In genomic region chr15:88863695-88864231, GRCm38 (mm10) we compare ENCODE assay signal across 8 mouse cellular contexts. TPM values are rescaled to one million over a fixed set of nuclear protein-coding genes. Genes with fewer than 3 reads are reported as not detected.
DNase-seq lines count a peak whose midpoint lies in the region; ATAC-seq lines count a peak whose summit lies in the region.

No protein-coding gene starts in this region.

- ATAC-seq in frontal cortex, adult (ENCODE audit: low TSS enrichment), result peak; percentile 64
- peak; percentile 80 for ATAC-seq in lung, embryonic 16.5 days (ENCODE audit: low read depth)

- peaks cover 72% of the 10 kb centered on the region for H3K4me1 ChIP-seq in hindbrain, embryonic 10.5 days (replicated peaks)
- H3K4me1 ChIP-seq in lung, embryonic 16.5 days (replicated peaks; ENCODE audit: control insufficient read depth, insufficient read depth, low read length), result peaks cover 45% of the 10 kb centered on the region

- peak overlapping the region; percentile 89 for H3K9ac ChIP-seq in lung, embryonic 16.5 days (ENCODE audit: low read length)

- DNase-seq in MEL-GATA-1-ER (ENCODE audit: extremely low read depth, low read depth), result peak; percentile 78
- DNase-seq in cerebellum, adult 18-20 months, result peak; percentile 87 to 92
- DNase-seq in hindbrain, embryonic 10.5 days (ENCODE audit: low spot score), result peak; percentile 86
- DNase-seq in layer of hippocampus, adult 9-11 months, result peak; percentile 95
- peak; percentile 96 for DNase-seq in ovary, adult 18-20 months (ENCODE audit: low spot score)
- peak; percentile 64 to 68 for DNase-seq in thymus, postnatal 10 days (ENCODE audit: low spot score in 2 of 2)

- H3K36me3 ChIP-seq in hindbrain, embryonic 10.5 days, result peaks cover 37% of the 10 kb centered on the region
- peaks cover 10% of the 10 kb centered on the region for H3K36me3 ChIP-seq in lung, embryonic 16.5 days (ENCODE audit: control insufficient read depth, insufficient read depth, low read length)

- peak overlapping the region; percentile 84 for H3K4me2 ChIP-seq in lung, embryonic 16.5 days (ENCODE audit: low read depth, low read length)

- no peaks in the 10 kb centered on the region; the same call in 1 of the 2 replicates for H3K9me3 ChIP-seq in hindbrain, embryonic 10.5 days
- H3K9me3 ChIP-seq in lung, embryonic 16.5 days (ENCODE audit: control insufficient read depth, low read length), result no peaks in the 10 kb centered on the region

- peaks cover 5% of the 10 kb centered on the region; the same call in 1 of the 2 replicates for H3K27me3 ChIP-seq in hindbrain, embryonic 10.5 days (ENCODE audit: insufficient read depth, poor library complexity, severe bottlenecking)
- H3K27me3 ChIP-seq in lung, embryonic 16.5 days (ENCODE audit: control insufficient read depth, insufficient read depth, low read depth, low read length), result no peaks in the 10 kb centered on the region

- H3K4me3 ChIP-seq in hindbrain, embryonic 10.5 days, result peak overlapping the region; percentile 82
- peak overlapping the region; percentile 89 for H3K4me3 ChIP-seq in lung, embryonic 16.5 days (ENCODE audit: low read length)

- under 1% methylated on average over 33 of the region's 39 CpGs for WGBS in hindbrain, embryonic 10.5 days
- 0% methylated on average over 27 of the region's 39 CpGs for WGBS in lung, embryonic 16.5 days

- peak overlapping the region; percentile 98 for H3K27ac ChIP-seq in hindbrain, embryonic 10.5 days
- H3K27ac ChIP-seq in lung, embryonic 16.5 days (ENCODE audit: low read length), result peak overlapping the region; percentile 98

RNA-seq across cellular contexts. Expression of gene Pim3, which starts 1.8 kb away (rescaled TPM):
- polyA plus RNA-seq in hindbrain, embryonic 10.5 days (2016; fragmentation: Nextera tagmentation; extraction: Ambion mirVana), result 41.3 and 48.3 TPM in 2 replicates
- polyA plus RNA-seq in lung, embryonic 16.5 days (2015; fragmentation: Nextera tagmentation; extraction: Ambion mirVana), result 64.1 and 68.0 TPM in 2 replicates

RNA-seq across cellular contexts. Expression of gene Creld2, which starts 44.3 kb away (rescaled TPM):
- 88.5 and 106 TPM in 2 replicates for polyA plus RNA-seq in hindbrain, embryonic 10.5 days (2016; fragmentation: Nextera tagmentation; extraction: Ambion mirVana)
- 99.5 and 110 TPM in 2 replicates for polyA plus RNA-seq in lung, embryonic 16.5 days (2015; fragmentation: Nextera tagmentation; extraction: Ambion mirVana)

RNA-seq across cellular contexts. Expression of gene Alg12, which starts 44.6 kb away (rescaled TPM):
- 11.7 and 12.2 TPM in 2 replicates for polyA plus RNA-seq in hindbrain, embryonic 10.5 days (2016; fragmentation: Nextera tagmentation; extraction: Ambion mirVana)
- 13.5 and 14.4 TPM in 2 replicates for polyA plus RNA-seq in lung, embryonic 16.5 days (2015; fragmentation: Nextera tagmentation; extraction: Ambion mirVana)

Comparison
In these comparisons a context has a peak if more than half of its experiments do, and no peak if none do; other contexts are left out.
1. Peak in every context shown above with its lines: DNase-seq, ATAC-seq, H3K4me3 ChIP-seq and H3K27ac ChIP-seq.